Mouse (Mus musculus): ENCODE data around the gene Snn. TPM values are rescaled to one million over a fixed set of nuclear protein-coding genes. Genes with fewer than 3 reads are reported as not detected.

The Snn gene
- polyA plus RNA-seq, 1 experiment from 2014 or later, result 107 TPM

- 81% methylated on average over 10 of the region's 10 CpGs for WGBS
- no peak overlapping the region; the same call in 1 of the 2 replicates for H3K27ac ChIP-seq (replicated peaks)
- H3K4me1 ChIP-seq, result 0 out of 2 replicates have a peak, but pooled peaks cover 6% of the 10 kb centered on the region
- no peak for ATAC-seq (ENCODE audit: low FRiP score)
- peaks cover 48% of the 10 kb centered on the region for H3K36me3 ChIP-seq
- H3K9ac ChIP-seq (replicated peaks), result no peak overlapping the region
- no peaks in the 10 kb centered on the region for H3K27me3 ChIP-seq (replicated peaks)
- no peak overlapping the region for H3K4me2 ChIP-seq
- no peaks in the 10 kb centered on the region for H3K9me3 ChIP-seq (replicated peaks)
- H3K4me3 ChIP-seq (replicated peaks), result no peak overlapping the region
Measured at GRCm38 (mm10) chr16:11090836-11091570, 30.3 kb downstream of the Snn start.

GRCm38 (mm10) chr16:11092061-11092460 lies 31.3 kb downstream of the Snn start:
- Histone ChIP-seq H3K4me3 (replicated peaks) (no peak overlapping the region), H3K4me2 (no peak overlapping the region), H3K9ac (replicated peaks) (no peak overlapping the region), H3K9me3 (replicated peaks) (no peaks in the 10 kb centered on the region), H3K36me3 (peaks cover 45% of the 10 kb centered on the region), H3K4me1 (0 out of 2 replicates have a peak, but pooled peaks cover 2% of the 10 kb centered on the region), H3K27ac (replicated peaks) (no peak overlapping the region), H3K27me3 (replicated peaks) (no peaks in the 10 kb centered on the region)
- 70% methylated on average over 4 of the region's 4 CpGs for WGBS
- ATAC-seq (ENCODE audit: low FRiP score), result no peak

DNA sequence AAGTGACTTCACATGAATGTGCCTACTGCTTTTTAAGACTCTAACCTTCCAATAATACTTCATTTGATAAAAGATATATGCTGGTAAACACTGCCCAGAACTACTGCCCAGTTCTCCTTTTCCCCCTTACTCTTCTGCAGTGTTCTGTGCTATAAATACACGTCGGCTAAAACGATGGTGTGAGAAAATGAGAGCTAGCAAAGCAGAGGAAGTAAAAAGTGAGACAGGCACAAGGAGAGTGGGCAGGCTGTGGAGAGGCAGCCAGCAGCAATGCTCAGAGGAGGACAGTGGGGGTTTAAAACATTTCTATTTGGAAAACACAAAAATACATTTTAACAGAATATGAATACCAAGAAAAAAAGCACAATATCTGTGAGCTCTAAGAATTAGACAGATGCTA lies 31.8 kb downstream of the Snn start:
- H3K9ac ChIP-seq (replicated peaks), result no peak overlapping the region
- no peaks in the 10 kb centered on the region for H3K4me1 ChIP-seq
- no peak overlapping the region for H3K4me2 ChIP-seq
- ATAC-seq (ENCODE audit: low FRiP score), result no peak
- no peak overlapping the region for H3K27ac ChIP-seq (replicated peaks)
- peaks cover 40% of the 10 kb centered on the region for H3K36me3 ChIP-seq
- H3K4me3 ChIP-seq (replicated peaks), result no peak overlapping the region
- H3K27me3 ChIP-seq (replicated peaks), result no peaks in the 10 kb centered on the region
- 88% methylated on average over 3 of the region's 3 CpGs for WGBS
- no peaks in the 10 kb centered on the region for H3K9me3 ChIP-seq (replicated peaks)

DNA sequence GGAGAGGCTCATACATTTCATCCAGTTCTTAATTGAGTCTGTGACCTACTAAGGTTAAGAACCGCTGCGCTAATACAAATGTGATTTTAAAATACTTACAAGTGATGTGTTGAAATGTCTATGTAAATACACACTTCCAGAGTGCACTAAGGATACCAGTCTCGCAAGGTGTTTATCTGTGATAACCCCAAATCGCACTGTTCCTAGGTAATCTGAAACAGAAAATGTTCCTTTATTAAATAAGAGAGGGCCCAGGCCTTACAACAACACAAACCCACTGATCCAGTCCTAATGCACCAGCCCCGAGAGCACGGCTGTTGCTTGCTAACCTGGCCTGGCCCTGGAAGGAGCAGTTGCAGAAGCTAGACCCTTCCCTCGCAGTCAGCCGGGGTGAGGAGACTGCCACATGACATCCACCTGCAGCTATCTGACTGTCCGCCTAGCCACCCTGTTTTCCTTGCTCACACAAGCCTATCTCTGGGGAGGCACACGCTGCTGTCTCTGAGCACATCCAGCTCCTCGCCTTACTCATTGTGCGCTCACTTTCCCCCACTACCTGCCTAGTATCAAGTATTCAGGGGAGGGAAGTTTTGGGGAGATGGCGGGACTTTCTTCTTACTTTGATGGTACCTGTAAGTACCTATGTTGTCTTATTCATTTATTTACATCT lies 33.1 kb downstream of the Snn start:
- Histone ChIP-seq H3K27me3 (replicated peaks) (no peaks in the 10 kb centered on the region), H3K9me3 (replicated peaks) (no peaks in the 10 kb centered on the region), H3K4me3 (replicated peaks) (no peak overlapping the region), H3K27ac (replicated peaks) (no peak overlapping the region), H3K36me3 (peaks cover 32% of the 10 kb centered on the region), H3K4me2 (no peak overlapping the region), H3K9ac (replicated peaks) (no peak overlapping the region), H3K4me1 (no peaks in the 10 kb centered on the region)
- ATAC-seq (ENCODE audit: low FRiP score), result no peak
- 92% methylated on average over 13 of the region's 13 CpGs for WGBS

GRCm38 (mm10) chr16:11097301-11097700 lies 36.6 kb downstream of the Snn start:
- Histone ChIP-seq H3K4me3 (replicated peaks) (no peak overlapping the region), H3K27ac (replicated peaks) (no peak overlapping the region), H3K4me1 (no peaks in the 10 kb centered on the region), H3K27me3 (replicated peaks) (no peaks in the 10 kb centered on the region), H3K4me2 (no peak overlapping the region), H3K36me3 (peaks cover 7% of the 10 kb centered on the region; the same call in 1 of the 2 replicates), H3K9ac (replicated peaks) (no peak overlapping the region), H3K9me3 (replicated peaks) (no peaks in the 10 kb centered on the region)
- no peak for ATAC-seq (ENCODE audit: low FRiP score)
- WGBS, result 86% methylated on average over 3 of the region's 3 CpGs

GRCm38 (mm10) chr16:11104905-11105304 lies 44.2 kb downstream of the Snn start:
- H3K9me3 ChIP-seq (replicated peaks), result no peaks in the 10 kb centered on the region
- no peaks in the 10 kb centered on the region for H3K4me1 ChIP-seq
- peaks cover 12% of the 10 kb centered on the region; the same call in 1 of the 2 replicates for H3K36me3 ChIP-seq
- H3K27ac ChIP-seq (replicated peaks), result no peak overlapping the region
- H3K4me2 ChIP-seq, result no peak overlapping the region
- no peak overlapping the region for H3K9ac ChIP-seq (replicated peaks)
- H3K27me3 ChIP-seq (replicated peaks), result no peaks in the 10 kb centered on the region
- no peak overlapping the region for H3K4me3 ChIP-seq (replicated peaks)
- WGBS, result 79% methylated on average over 1 of the region's 1 CpGs
- ATAC-seq (ENCODE audit: low FRiP score), result no peak

DNA sequence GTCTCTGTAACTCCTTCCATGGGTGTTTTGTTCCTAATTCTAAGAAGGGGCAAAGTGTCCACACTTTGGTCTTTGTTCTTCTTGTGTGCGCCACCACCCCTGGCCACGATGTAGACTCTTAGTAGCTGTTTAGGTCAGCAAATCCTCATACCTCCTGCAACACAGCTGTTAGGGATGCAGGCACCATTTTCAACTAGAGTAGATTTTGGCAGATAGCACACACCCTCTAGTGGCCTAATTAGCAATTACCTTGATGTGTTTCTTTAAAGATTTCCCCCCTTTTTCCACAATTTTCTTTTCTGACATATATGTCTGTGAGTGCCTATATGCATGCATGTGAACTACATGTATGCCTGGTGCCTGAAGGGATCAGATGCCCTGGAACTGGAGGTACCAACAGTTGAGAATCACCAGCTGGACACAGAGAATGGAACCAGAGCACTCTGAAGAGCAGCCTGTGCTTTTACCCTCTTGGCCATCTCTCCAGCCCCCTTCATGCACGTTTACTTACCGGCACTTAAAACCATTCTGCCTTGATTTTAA lies 48.5 kb downstream of the Snn start:
- no peaks in the 10 kb centered on the region for H3K4me1 ChIP-seq
- 75% methylated on average over 4 of the region's 4 CpGs for WGBS
- peaks cover 10% of the 10 kb centered on the region; the same call in 1 of the 2 replicates for H3K36me3 ChIP-seq
- no peak for ATAC-seq (ENCODE audit: low FRiP score)
- no peaks in the 10 kb centered on the region for H3K27me3 ChIP-seq (replicated peaks)
- H3K4me2 ChIP-seq, result no peak overlapping the region
- no peak overlapping the region for H3K4me3 ChIP-seq (replicated peaks)
- H3K9me3 ChIP-seq (replicated peaks), result no peaks in the 10 kb centered on the region
- H3K27ac ChIP-seq (replicated peaks), result no peak overlapping the region
- no peak overlapping the region for H3K9ac ChIP-seq (replicated peaks)

GRCm38 (mm10) chr16:11122625-11123024 lies 61.9 kb downstream of the Snn start:
- ATAC-seq (ENCODE audit: low FRiP score), result no peak
- H3K9me3 ChIP-seq (replicated peaks), result no peaks in the 10 kb centered on the region
- H3K4me3 ChIP-seq (replicated peaks), result no peak overlapping the region
- no peak overlapping the region for H3K27ac ChIP-seq (replicated peaks)
- WGBS, result 96% methylated on average over 2 of the region's 2 CpGs
- H3K4me2 ChIP-seq, result no peak overlapping the region
- H3K27me3 ChIP-seq (replicated peaks), result no peaks in the 10 kb centered on the region
- no peaks in the 10 kb centered on the region for H3K4me1 ChIP-seq
- no peak overlapping the region for H3K9ac ChIP-seq (replicated peaks)
- H3K36me3 ChIP-seq, result peaks cover 60% of the 10 kb centered on the region

DNA sequence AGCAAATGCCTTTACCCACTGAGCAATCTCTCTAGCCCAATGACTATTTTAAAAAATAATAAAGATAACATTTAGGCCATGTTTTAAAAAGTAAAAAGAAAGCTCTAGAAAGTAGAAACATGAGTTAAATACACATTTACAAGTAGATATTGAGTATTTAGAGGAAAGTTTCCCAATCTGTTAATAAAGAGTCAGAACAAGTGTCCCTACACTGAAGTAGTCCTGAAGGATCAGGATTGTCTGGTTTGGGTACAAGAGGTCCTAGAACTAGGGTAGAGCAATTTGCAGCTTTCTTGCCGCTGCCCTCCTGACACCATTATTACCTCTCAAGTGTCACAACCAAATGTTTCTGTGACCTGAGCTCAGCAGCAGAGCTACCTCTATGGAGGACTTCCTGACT lies 63.4 kb downstream of the Snn start:
- no peak overlapping the region for H3K4me3 ChIP-seq (replicated peaks)
- H3K36me3 ChIP-seq, result peaks cover 55% of the 10 kb centered on the region
- no peaks in the 10 kb centered on the region for H3K9me3 ChIP-seq (replicated peaks)
- no peaks in the 10 kb centered on the region for H3K27me3 ChIP-seq (replicated peaks)
- H3K27ac ChIP-seq (replicated peaks), result no peak overlapping the region
- H3K4me2 ChIP-seq, result no peak overlapping the region
- ATAC-seq (ENCODE audit: low FRiP score), result no peak
- no peaks in the 10 kb centered on the region for H3K4me1 ChIP-seq
- H3K9ac ChIP-seq (replicated peaks), result no peak overlapping the region
- 97% methylated on average over 1 of the region's 1 CpGs for WGBS

Other genes starting within 250 kb of the Snn start
- gene Gm11172, start 248.0 kb upstream of the Snn start, polyA plus RNA-seq (2015; fragmentation: Nextera tagmentation; extraction: Ambion mirVana), result not detected in 2 replicates
- 0.37 and 1.7 TPM in 2 replicates for gene Rmi2, start 225.9 kb upstream of the Snn start, polyA plus RNA-seq (2015; fragmentation: Nextera tagmentation; extraction: Ambion mirVana)
- 26.1 and 39.5 TPM in 2 replicates for gene Litaf, start 5.2 kb downstream of the Snn start, polyA plus RNA-seq (2015; fragmentation: Nextera tagmentation; extraction: Ambion mirVana)
- 28.7 and 29.3 TPM in 2 replicates for gene Txndc11, start 73.7 kb downstream of the Snn start, polyA plus RNA-seq (2015; fragmentation: Nextera tagmentation; extraction: Ambion mirVana)
- gene Zc3h7a, start 115.4 kb downstream of the Snn start, polyA plus RNA-seq (2015; fragmentation: Nextera tagmentation; extraction: Ambion mirVana), result 72.7 and 73.4 TPM in 2 replicates
- 119 and 140 TPM in 2 replicates for gene Rsl1d1, start 142.4 kb downstream of the Snn start, polyA plus RNA-seq (2015; fragmentation: Nextera tagmentation; extraction: Ambion mirVana)
- 48.4 and 52.1 TPM in 2 replicates for gene Gspt1, start 193.4 kb downstream of the Snn start, polyA plus RNA-seq (2015; fragmentation: Nextera tagmentation; extraction: Ambion mirVana)

Data from neural tube, embryonic 15.5 days (tissue).